Mouse (Mus musculus) olfactory bulb, adult 2 months (tissue): ENCODE measurements around the gene Pcdh15.

ENCODE experiments used
- CTCF ChIP-seq: fragments of 200-500 bp; IDR thresholded peaks from 2 replicates; pipeline ENCODE4 v1.5.1; 2012; ENCODE audit warnings: low read depth, mild to moderate bottlenecking, low read length, moderate library complexity; ENCODE audit not compliant: insufficient read depth
- POLR2A ChIP-seq: fragments of 200-500 bp; IDR thresholded peaks from 2 replicates; pipeline ENCODE4 v1.6.1; 2012; ENCODE audit warnings: mild to moderate bottlenecking, low read depth, low read length, moderate library complexity; ENCODE audit not compliant: insufficient read depth

DNA sequence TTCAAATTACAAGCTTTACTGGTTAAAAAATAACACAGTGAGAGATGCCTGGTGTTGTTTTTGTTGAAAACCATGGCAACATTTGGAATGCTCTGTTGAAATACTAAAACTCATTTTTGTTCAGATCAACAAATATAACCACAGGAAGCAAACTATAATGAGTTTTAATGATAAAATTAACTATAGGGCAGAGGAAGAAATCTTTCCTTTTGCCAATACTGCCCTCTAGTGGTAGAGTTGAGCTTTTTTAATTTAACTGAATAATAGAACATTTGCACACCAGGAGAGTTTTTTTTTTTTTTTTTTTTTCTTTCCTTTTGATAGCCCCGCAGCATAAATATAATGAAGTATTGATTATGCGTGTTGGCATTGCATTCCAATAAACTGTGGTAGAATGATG, 1364.8 kb downstream of the Pcdh15 start:
- TF ChIP-seq POLR2A, result no peak
- TF ChIP-seq CTCF, result no peak
